Mouse (Mus musculus): ENCODE data around the gene Opcml. TPM values are rescaled to one million over a fixed set of nuclear protein-coding genes. Genes with fewer than 3 reads are reported as not detected.

The Opcml gene
- polyA plus RNA-seq, 1 experiment: 43.6 TPM

GRCm38 (mm10) chr9:28084273-28084726 is 293.7 kb downstream of the Opcml start:
- DNase-seq: peak in 1 of 2 experiments; percentile 2
- Histone ChIP-seq H3K27me3 (ENCODE audit: control insufficient read depth, insufficient read depth, low read length) (no peaks in the 10 kb centered on the region), H3K4me1 (ENCODE audit: control insufficient read depth, insufficient read depth, low read length) (no peaks in the 10 kb centered on the region), H3K4me3 (replicated peaks; ENCODE audit: insufficient read depth, low read depth, low read length) (no peak overlapping the region), H3K27ac (ENCODE audit: insufficient read depth, low read length) (no peak overlapping the region)
- TF ChIP-seq POLR2A (IDR thresholded peaks at IDR 0.05; ENCODE audit: borderline replicate concordance, insufficient read depth, low read length) (no peak), CTCF (IDR thresholded peaks at IDR 0.05; ENCODE audit: borderline replicate concordance, insufficient read depth, low read depth, low read length) (no peak)
- 78% methylated on average over 2 of the region's 2 CpGs for WGBS

GRCm38 (mm10) chr9:28091395-28091794 is 300.8 kb downstream of the Opcml start:
- WGBS: 90% methylated on average over 1 of the region's 1 CpGs
- no peak overlapping the region for H3K27ac ChIP-seq (ENCODE audit: insufficient read depth, low read length)
- no peak overlapping the region for H3K4me3 ChIP-seq (replicated peaks; ENCODE audit: insufficient read depth, low read depth, low read length)
- no peaks in the 10 kb centered on the region for H3K4me1 ChIP-seq (ENCODE audit: control insufficient read depth, insufficient read depth, low read length)
- DNase-seq: no peak
- TF ChIP-seq CTCF (IDR thresholded peaks at IDR 0.05; ENCODE audit: borderline replicate concordance, insufficient read depth, low read depth, low read length) (no peak), POLR2A (IDR thresholded peaks at IDR 0.05; ENCODE audit: borderline replicate concordance, insufficient read depth, low read length) (no peak)
- H3K27me3 ChIP-seq (ENCODE audit: control insufficient read depth, insufficient read depth, low read length): no peaks in the 10 kb centered on the region

- H3K4me3 ChIP-seq (replicated peaks; ENCODE audit: insufficient read depth, low read depth, low read length): no peak overlapping the region
- no peaks in the 10 kb centered on the region for H3K4me1 ChIP-seq (ENCODE audit: control insufficient read depth, insufficient read depth, low read length)
- no peaks in the 10 kb centered on the region for H3K27me3 ChIP-seq (ENCODE audit: control insufficient read depth, insufficient read depth, low read length)
- WGBS: 93% methylated on average over 4 of the region's 4 CpGs
- DNase-seq: no peak
- no peak overlapping the region for H3K27ac ChIP-seq (ENCODE audit: insufficient read depth, low read length)
- no peak for TF ChIP-seq POLR2A (IDR thresholded peaks at IDR 0.05; ENCODE audit: borderline replicate concordance, insufficient read depth, low read length)
- TF ChIP-seq CTCF (IDR thresholded peaks at IDR 0.05; ENCODE audit: borderline replicate concordance, insufficient read depth, low read depth, low read length): no peak
Observed at GRCm38 (mm10) chr9:28094722-28095121, 304.1 kb downstream of the Opcml start.

- Histone ChIP-seq H3K27ac (ENCODE audit: insufficient read depth, low read length) (no peak overlapping the region), H3K4me3 (replicated peaks; ENCODE audit: insufficient read depth, low read depth, low read length) (no peak overlapping the region), H3K4me1 (ENCODE audit: control insufficient read depth, insufficient read depth, low read length) (no peaks in the 10 kb centered on the region), H3K27me3 (ENCODE audit: control insufficient read depth, insufficient read depth, low read length) (no peaks in the 10 kb centered on the region)
- DNase-seq: no peak
- no peak for TF ChIP-seq CTCF (IDR thresholded peaks at IDR 0.05; ENCODE audit: borderline replicate concordance, insufficient read depth, low read depth, low read length)
- no peak for TF ChIP-seq POLR2A (IDR thresholded peaks at IDR 0.05; ENCODE audit: borderline replicate concordance, insufficient read depth, low read length)
- 98% methylated on average over 2 of the region's 2 CpGs for WGBS
Observed at GRCm38 (mm10) chr9:28096204-28096603, 305.6 kb downstream of the Opcml start.

GRCm38 (mm10) chr9:28101981-28102380 is 311.4 kb downstream of the Opcml start:
- H3K4me3 ChIP-seq (replicated peaks; ENCODE audit: insufficient read depth, low read depth, low read length): no peak overlapping the region
- DNase-seq: no peak
- TF ChIP-seq CTCF (IDR thresholded peaks at IDR 0.05; ENCODE audit: borderline replicate concordance, insufficient read depth, low read depth, low read length) (no peak), POLR2A (IDR thresholded peaks at IDR 0.05; ENCODE audit: borderline replicate concordance, insufficient read depth, low read length) (no peak)
- H3K4me1 ChIP-seq (ENCODE audit: control insufficient read depth, insufficient read depth, low read length): no peaks in the 10 kb centered on the region; the same call in 1 of the 2 replicates
- H3K27ac ChIP-seq (ENCODE audit: insufficient read depth, low read length): no peak overlapping the region
- H3K27me3 ChIP-seq (ENCODE audit: control insufficient read depth, insufficient read depth, low read length): no peaks in the 10 kb centered on the region

- no peaks in the 10 kb centered on the region for H3K4me1 ChIP-seq (ENCODE audit: control insufficient read depth, insufficient read depth, low read length)
- H3K27ac ChIP-seq (ENCODE audit: insufficient read depth, low read length): no peak overlapping the region
- no peak for DNase-seq
- TF ChIP-seq CTCF (IDR thresholded peaks at IDR 0.05; ENCODE audit: borderline replicate concordance, insufficient read depth, low read depth, low read length) (no peak), POLR2A (IDR thresholded peaks at IDR 0.05; ENCODE audit: borderline replicate concordance, insufficient read depth, low read length) (no peak)
- H3K4me3 ChIP-seq (replicated peaks; ENCODE audit: insufficient read depth, low read depth, low read length): no peak overlapping the region
- H3K27me3 ChIP-seq (ENCODE audit: control insufficient read depth, insufficient read depth, low read length): no peaks in the 10 kb centered on the region
- 69% methylated on average over 2 of the region's 2 CpGs for whole genome bisulfite sequencing
Observed at GRCm38 (mm10) chr9:28121858-28122257, 331.3 kb downstream of the Opcml start.

- WGBS: 98% methylated on average over 1 of the region's 1 CpGs
- Histone ChIP-seq H3K4me1 (ENCODE audit: control insufficient read depth, insufficient read depth, low read length) (no peaks in the 10 kb centered on the region), H3K4me3 (replicated peaks; ENCODE audit: insufficient read depth, low read depth, low read length) (no peak overlapping the region), H3K27me3 (ENCODE audit: control insufficient read depth, insufficient read depth, low read length) (no peaks in the 10 kb centered on the region), H3K27ac (ENCODE audit: insufficient read depth, low read length) (no peak overlapping the region)
- TF ChIP-seq POLR2A (IDR thresholded peaks at IDR 0.05; ENCODE audit: borderline replicate concordance, insufficient read depth, low read length) (no peak), CTCF (IDR thresholded peaks at IDR 0.05; ENCODE audit: borderline replicate concordance, insufficient read depth, low read depth, low read length) (no peak)
- no peak for DNase-seq
Observed at GRCm38 (mm10) chr9:28128735-28129134, 338.2 kb downstream of the Opcml start.

GRCm38 (mm10) chr9:28131521-28131920 is 340.9 kb downstream of the Opcml start:
- Histone ChIP-seq H3K27ac (ENCODE audit: insufficient read depth, low read length) (no peak overlapping the region), H3K27me3 (ENCODE audit: control insufficient read depth, insufficient read depth, low read length) (no peaks in the 10 kb centered on the region), H3K4me3 (replicated peaks; ENCODE audit: insufficient read depth, low read depth, low read length) (no peak overlapping the region), H3K4me1 (ENCODE audit: control insufficient read depth, insufficient read depth, low read length) (no peaks in the 10 kb centered on the region)
- TF ChIP-seq POLR2A (IDR thresholded peaks at IDR 0.05; ENCODE audit: borderline replicate concordance, insufficient read depth, low read length) (no peak), CTCF (IDR thresholded peaks at IDR 0.05; ENCODE audit: borderline replicate concordance, insufficient read depth, low read depth, low read length) (no peak)
- DNase-seq: no peak
- WGBS: 5% methylated on average over 1 of the region's 1 CpGs

All from cerebellum, adult 2 months (tissue).